Mouse (Mus musculus) fibroblast of lung, adult 2 months (primary cell): Measurements from ENCODE around the gene Slc43a2.
A peak's percentile ranks its signal among the peaks of the same experiment; 100 is the strongest.

ENCODE experiments used
- DNase-seq: peaks from one replicate; pipeline ENCODE4 v3.0.0-alpha.2; 2011; ENCODE audit warnings: low read depth

Gene Slc43a2

GRCm38 (mm10) chr11:75610021-75610420, 78.5 kb downstream of the Slc43a2 start:
- no peak for DNase-seq

DNA sequence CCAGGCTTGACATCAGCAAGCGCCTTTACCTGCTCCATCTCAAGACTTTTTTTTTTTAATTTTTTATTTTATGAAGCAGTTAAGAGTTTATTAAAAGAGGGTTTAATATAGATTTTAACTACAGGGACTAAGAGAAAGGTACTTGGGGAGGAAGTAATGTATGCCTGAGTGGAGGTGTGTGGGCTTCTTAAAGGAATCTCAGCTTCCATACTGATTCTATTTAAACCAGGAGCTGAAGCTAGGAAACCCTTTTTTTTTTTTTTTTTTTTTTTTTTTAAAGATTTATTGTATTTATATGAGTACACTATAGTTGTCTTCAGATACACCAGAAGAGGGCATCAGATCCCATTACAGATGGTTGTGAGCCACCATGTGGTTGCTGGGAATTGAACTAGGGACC, 83.3 kb downstream of the Slc43a2 start:
- DNase-seq, result no peak

DNA sequence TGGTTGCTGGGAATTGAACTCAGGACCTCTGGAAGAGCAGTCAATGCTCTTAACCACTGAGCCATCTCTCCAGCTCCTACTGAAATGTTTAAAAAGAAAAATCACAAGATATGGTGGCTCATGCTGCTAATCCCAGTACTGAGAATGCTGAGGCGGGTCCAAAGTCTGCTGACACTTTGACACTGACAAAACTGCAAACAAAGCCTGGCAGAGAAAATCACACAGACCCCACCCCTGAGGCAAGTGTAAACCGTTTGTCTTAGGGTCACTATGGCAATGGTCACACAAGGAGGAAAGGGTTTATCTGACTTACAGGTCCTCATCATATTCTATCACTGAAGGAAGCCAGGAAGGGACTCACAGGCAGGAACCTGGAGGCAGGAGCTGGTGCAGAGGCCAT, 84.1 kb downstream of the Slc43a2 start:
- DNase-seq, result no peak

DNA sequence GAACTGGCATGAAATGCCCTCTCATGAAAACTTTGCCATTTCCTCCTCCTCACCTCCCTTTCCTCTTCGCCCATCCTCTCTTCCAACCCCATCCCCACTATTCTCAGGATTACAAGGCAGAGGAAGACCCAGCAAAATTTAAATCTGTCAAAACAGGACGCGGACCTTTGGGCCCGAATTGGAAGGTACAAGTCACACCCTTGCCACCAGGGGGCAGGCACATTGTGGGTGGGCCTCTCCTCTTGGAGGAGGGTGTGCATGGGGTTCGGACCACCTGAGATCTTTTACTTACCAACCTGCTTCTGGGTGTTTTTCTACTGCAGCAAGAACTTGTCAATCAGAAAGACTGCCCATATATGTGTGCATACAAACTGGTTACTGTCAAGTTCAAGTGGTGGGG, 87.6 kb downstream of the Slc43a2 start:
- no peak for DNase-seq

GRCm38 (mm10) chr11:75620136-75620780, 88.8 kb downstream of the Slc43a2 start:
- DNase-seq, result peak; percentile 62

DNA sequence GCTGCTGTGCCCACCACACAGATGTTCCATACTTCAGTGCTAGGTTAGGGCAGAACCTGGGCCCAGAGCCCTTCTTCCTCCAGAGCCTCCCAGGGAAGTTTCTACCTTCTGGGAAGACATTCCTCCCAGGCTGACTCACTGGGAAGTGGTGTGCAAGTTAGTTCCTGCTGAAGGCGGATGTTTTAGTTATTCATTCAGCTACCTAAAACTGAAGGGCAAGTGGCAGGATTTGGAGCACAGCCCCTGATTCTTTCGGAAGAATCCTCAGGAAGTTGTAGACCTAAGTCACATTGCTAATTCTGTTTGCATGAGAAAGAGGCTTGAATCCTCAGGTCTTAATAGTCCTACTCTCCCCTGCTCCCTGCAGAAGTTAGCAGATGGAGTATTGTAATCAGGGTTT, 89.9 kb downstream of the Slc43a2 start:
- peak; percentile 5 for DNase-seq

DNA sequence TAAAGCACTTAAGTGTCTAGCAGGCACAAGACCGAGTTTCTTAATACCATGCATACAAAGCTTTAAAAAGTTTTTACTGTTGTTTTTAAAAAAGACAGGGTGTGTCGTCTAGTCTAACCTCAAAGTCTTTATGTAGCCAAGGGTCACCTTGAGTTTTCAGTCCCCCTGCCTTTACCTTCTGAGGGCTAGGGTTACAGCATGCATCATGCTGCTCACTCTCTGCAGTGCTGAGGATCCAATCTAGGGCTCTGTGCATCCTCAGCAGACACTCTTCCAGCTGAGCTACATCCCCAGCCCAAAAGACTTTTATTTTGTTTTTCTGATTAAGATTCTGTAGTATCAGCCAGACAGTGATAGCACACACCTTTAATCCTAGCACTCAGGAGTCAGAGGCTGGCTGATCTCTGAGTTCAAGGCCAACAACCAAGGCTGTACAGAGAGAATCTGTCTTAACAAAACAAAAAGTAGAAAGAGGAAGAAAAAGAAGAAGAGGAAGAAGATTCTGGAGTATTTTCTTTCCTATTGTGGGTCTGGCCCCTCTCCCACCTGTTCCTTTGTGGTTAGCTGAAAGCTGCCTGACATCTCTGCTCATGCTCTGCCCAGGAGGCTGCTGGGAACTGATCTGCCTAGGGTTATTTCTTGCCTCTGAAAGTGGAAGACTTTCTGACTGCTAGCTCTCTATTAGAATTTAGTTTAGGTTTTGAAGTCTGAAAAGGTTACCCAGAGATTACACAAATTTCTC, 91.3 kb downstream of the Slc43a2 start:
- DNase-seq, result no peak

DNA sequence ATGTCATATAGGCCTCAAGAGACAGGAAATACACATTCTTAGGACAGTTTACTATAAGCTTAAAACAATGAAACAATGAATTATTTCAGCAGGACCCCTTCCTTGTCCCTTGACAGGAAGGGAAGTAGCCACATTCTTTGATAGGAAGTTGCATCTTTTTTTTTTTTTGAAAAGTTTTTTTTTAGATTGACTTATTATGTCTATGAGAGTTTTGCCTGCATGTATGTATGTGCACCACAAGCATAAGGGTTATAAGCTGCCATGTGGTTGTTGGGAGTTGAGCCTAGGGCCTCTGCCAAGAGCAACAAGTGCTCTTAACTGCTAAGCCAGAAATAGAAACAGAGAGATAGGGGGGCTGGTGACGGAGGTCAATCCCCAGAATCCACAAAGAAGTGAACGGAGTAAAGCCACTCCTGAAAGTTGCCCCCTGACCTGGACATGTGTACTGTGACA, 92.6 kb downstream of the Slc43a2 start:
- DNase-seq, result no peak

- no peak for DNase-seq
Measured at GRCm38 (mm10) chr11:75625820-75626219, 94.3 kb downstream of the Slc43a2 start.
